Mouse (Mus musculus) cortical plate, adult 2 months (tissue): ENCODE results near the gene Mvd.

Experiments
- CTCF ChIP-seq: fragments of 200-500 bp; IDR thresholded peaks from 2 replicates; pipeline ENCODE4 v1.5.1; 2011; ENCODE audit warnings: mild to moderate bottlenecking, control low read depth, low read length; ENCODE audit not compliant: insufficient read depth; ENCODE audit errors: extremely low read depth
- POLR2A ChIP-seq: fragments of 200-500 bp; IDR thresholded peaks from 2 replicates; pipeline ENCODE4 v1.6.1; 2011; ENCODE audit warnings: mild to moderate bottlenecking, low read length, control low read depth; ENCODE audit not compliant: insufficient read depth; ENCODE audit errors: extremely low read depth

DNA sequence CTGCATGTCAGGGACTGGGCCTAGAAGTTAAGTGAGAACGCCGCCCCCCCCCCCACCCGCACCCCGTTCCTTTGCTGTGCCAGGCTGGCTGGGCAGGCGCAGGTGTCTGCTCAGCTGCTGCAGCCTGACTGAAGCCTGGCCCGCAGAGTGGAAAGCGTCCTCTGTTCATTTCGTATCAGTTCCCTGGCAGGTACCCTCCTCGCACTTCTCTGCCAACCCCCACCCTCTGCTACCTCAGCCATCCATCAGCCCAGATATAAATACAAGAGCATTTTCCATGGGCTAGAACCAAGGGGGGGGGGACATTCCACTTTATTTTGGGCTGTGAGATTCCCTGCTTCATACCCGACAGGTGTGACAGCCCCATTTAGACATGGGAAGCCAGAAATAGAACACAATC is 8.9 kb upstream of the Mvd start:
- TF ChIP-seq CTCF = no peak
- TF ChIP-seq POLR2A = no peak
